Mouse (Mus musculus) olfactory bulb, adult 2 months (tissue): ENCODE measurements at regions not wholly inside any gene's neighbourhood (a gene's known extent, or its start where the extent isn't known, plus 50 kb on each side); places are given as distances from the start of the nearest gene placed in this dataset.

Experiments
- CTCF ChIP-seq: fragments of 200-500 bp; IDR thresholded peaks from 2 replicates; pipeline ENCODE4 v1.5.1; 2012; ENCODE audit warnings: low read depth, mild to moderate bottlenecking, low read length, moderate library complexity; ENCODE audit not compliant: insufficient read depth
- POLR2A ChIP-seq: fragments of 200-500 bp; IDR thresholded peaks from 2 replicates; pipeline ENCODE4 v1.6.1; 2012; ENCODE audit warnings: mild to moderate bottlenecking, low read depth, low read length, moderate library complexity; ENCODE audit not compliant: insufficient read depth

DNA sequence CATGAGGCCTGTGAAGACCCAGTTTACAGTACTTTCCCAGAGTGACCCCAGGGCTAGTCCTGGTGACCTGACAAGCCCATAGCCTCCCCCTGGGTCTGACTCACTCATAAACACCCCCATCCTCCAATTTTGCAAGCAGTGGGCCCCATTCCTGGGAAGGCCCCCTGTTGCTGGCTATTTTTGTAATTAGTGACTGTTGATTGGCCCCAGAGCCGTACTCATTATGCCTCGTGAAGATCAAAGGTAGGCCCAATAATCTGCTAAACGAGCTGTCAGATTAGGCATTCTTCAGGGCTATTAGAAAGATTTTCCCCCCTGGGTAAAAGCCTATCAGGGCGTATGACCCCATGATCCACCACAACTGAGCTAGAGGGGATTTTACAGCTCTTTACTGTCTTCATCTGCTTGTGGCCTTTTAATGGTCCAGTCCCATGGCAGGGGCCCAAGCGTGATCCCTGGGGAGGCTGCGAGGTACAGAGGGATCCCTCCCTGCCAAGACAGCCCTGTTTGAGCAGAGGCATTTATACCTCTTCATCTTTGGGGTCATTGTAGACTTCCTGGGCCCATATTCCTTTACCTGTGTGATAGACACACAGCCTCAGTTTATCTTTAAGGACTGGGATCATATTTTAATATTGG lies 80.1 kb upstream of the Haao start:
- TF ChIP-seq CTCF (no peak), POLR2A (no peak)
